Mouse (Mus musculus): ENCODE measurements around the gene Gm7534. TPM values are rescaled to one million over a fixed set of nuclear protein-coding genes. Genes with fewer than 3 reads are reported as not detected.

Gene Gm7534
- polyA plus RNA-seq, 1 experiment from 2014 or later = not detected

DNA sequence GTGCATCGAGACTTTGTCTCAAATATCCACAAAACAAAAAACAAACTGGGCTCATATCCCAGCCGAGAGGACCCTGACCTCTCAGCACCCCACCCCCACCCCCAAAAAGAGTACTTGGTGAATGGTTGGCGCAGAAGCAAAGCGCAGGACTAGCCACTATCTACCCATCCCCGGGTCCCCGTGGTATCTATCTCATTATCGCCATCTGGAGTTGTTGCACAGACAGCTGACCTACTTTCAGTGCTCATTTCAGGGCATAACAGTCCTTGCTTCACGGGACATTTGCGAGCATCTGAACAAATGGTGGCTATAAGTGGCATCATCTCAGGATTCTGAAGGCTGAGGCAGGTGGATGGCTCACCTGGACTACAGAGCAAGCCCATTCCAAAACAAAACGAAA lies 35.9 kb upstream of the Gm7534 start:
- Histone ChIP-seq H3K9ac (no peak overlapping the region), H3K9me3 (replicated peaks) (no peaks in the 10 kb centered on the region), H3K4me3 (no peak overlapping the region), H3K4me1 (peaks cover 5% of the 10 kb centered on the region; the same call in 1 of the 2 replicates), H3K36me3 (ENCODE audit: poor library complexity, severe bottlenecking) (peaks cover 5% of the 10 kb centered on the region; the same call in 1 of the 2 replicates), H3K27ac (no peak overlapping the region), H3K4me2 (peak overlapping the region; percentile 25; the same call in 1 of the 2 replicates), H3K27me3 (peaks cover 32% of the 10 kb centered on the region)
- ATAC-seq = no peak
- WGBS = 14% methylated on average over 10 of the region's 10 CpGs

DNA sequence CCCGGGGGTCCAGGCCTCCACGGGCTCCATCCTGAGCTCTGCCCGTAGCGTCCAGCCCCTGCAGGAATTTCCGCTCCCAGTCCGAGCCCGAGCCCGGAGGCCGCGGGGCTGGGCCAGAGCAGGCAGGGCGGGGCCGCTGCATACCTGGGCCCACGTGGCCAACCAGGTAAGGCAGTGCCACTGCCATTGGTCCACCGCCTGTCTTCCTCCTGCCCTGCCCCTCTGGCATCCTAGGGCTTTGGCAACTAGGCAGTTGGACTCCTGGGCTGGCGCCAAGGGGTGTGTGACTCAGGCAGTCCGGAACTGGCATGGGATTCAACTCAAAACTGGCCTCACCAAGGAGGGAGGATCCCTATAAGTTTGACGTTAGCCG lies 35.5 kb upstream of the Gm7534 start, which contains the start of gene Cnksr1:
Gene Cnksr1, minus strand, starts transcription at position 121 of the 373 bp plus-strand sequence.
- Histone ChIP-seq H3K4me2 (peak within 1 kb of the TSS; percentile 25; the same call in 1 of the 2 replicates), H3K4me1 (peaks cover 5% of the 10 kb centered on the region; the same call in 1 of the 2 replicates), H3K36me3 (ENCODE audit: poor library complexity, severe bottlenecking) (peaks cover 1% of the 10 kb centered on the region; the same call in 1 of the 2 replicates), H3K27me3 (peaks cover 32% of the 10 kb centered on the region), H3K27ac (no peak within 1 kb of the TSS), H3K4me3 (no peak within 1 kb of the TSS), H3K9me3 (replicated peaks) (no peaks in the 10 kb centered on the region), H3K9ac (no peak within 1 kb of the TSS)
- WGBS = 4% methylated on average over 18 of the region's 18 CpGs
- ATAC-seq = no peak

DNA sequence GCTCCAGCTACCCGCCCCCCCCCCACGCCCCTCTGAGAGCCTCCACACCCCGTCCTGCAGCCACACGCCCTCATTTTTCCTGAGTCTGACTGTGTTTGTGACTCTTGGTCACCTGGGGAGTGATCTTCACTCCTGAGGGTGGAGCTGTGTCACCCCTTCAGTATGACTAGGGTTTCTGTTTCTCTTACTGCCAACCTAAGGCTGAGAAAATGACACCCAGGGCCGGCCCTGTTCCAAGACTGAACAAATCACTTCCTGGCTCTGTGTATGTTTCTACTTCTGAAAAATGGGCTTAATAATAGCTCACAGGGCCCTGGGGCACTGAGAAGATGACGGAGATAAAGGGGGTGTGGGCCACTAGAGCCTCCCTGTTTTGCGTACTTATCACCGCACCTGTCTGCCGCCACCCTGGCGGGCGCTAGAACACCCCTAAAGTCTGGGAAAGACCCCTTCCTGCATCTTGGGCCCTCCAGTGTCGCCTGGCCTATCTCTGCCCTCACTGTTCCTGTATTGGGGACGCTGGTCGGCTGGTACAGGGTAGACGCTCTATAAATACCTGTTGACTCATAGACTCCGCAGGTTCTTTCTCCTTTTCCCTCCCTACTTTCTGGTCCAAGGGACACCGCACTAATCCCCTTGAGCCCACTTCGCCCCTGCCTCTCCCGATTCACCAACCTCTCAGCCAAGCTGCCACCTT lies 34.9 kb upstream of the Gm7534 start:
- 29% methylated on average over 19 of the region's 19 CpGs for WGBS
- no peaks in the 10 kb centered on the region for H3K36me3 ChIP-seq (ENCODE audit: poor library complexity, severe bottlenecking)
- 0 out of 2 replicates have a peak overlapping the region, but pooled peaks have one; percentile 25 for H3K4me2 ChIP-seq
- H3K4me1 ChIP-seq = peaks cover 5% of the 10 kb centered on the region; the same call in 1 of the 2 replicates
- H3K4me3 ChIP-seq = no peak overlapping the region
- H3K9me3 ChIP-seq (replicated peaks) = no peaks in the 10 kb centered on the region
- peaks cover 32% of the 10 kb centered on the region for H3K27me3 ChIP-seq
- no peak overlapping the region for H3K9ac ChIP-seq
- H3K27ac ChIP-seq = no peak overlapping the region
- no peak for ATAC-seq

DNA sequence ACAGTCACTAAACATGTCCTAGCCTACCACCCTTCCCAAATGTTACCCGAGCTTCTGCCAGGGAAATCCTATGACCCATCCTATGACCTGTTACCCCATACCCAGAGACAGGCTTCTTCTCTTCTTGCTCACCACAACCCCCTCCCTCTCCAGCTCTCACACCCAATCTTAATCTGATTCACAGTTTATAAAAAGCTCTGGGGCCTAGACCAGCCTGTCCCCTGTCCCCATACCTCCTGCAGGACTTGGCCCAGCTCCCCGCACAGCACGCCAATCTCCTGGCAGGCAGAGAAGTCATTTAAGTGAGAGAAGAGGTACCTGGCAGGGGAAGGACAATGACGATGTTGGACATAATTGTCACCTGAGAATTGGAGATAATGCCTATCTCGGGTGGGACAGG lies 32.1 kb upstream of the Gm7534 start:
- Histone ChIP-seq H3K4me2 (no peak overlapping the region), H3K27me3 (peaks cover 32% of the 10 kb centered on the region), H3K27ac (no peak overlapping the region), H3K4me3 (no peak overlapping the region), H3K36me3 (ENCODE audit: poor library complexity, severe bottlenecking) (no peaks in the 10 kb centered on the region), H3K4me1 (peaks cover 5% of the 10 kb centered on the region; the same call in 1 of the 2 replicates), H3K9ac (no peak overlapping the region), H3K9me3 (replicated peaks) (no peaks in the 10 kb centered on the region)
- ATAC-seq = no peak
- 86% methylated on average over 5 of the region's 5 CpGs for WGBS

DNA sequence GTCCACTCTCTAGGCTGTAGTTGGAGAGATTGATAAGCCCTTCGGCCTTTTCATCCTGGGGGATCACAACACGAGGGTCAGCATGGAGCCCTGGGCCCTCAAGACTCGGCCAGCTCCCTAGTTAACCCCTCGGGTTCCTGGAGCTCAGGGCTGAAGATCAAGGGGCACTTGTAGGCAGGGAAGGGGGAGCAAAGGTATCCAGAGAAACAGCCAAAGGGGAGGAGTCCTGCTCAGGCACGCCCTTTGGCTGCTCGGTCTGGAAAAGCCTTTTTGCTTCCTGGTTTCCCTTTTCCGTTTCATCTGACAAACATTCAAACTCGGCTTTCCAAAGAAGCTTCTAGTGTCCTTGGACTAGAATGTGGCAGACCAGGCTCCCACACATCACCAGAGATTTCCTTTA lies 27.6 kb upstream of the Gm7534 start:
- no peaks in the 10 kb centered on the region for H3K36me3 ChIP-seq (ENCODE audit: poor library complexity, severe bottlenecking)
- H3K27ac ChIP-seq = no peak overlapping the region
- no peak overlapping the region for H3K9ac ChIP-seq
- no peaks in the 10 kb centered on the region for H3K4me1 ChIP-seq
- 44% methylated on average over 8 of the region's 8 CpGs for WGBS
- no peaks in the 10 kb centered on the region for H3K27me3 ChIP-seq
- no peak for ATAC-seq
- no peak overlapping the region for H3K4me3 ChIP-seq
- no peak overlapping the region for H3K4me2 ChIP-seq
- no peaks in the 10 kb centered on the region for H3K9me3 ChIP-seq (replicated peaks)

DNA sequence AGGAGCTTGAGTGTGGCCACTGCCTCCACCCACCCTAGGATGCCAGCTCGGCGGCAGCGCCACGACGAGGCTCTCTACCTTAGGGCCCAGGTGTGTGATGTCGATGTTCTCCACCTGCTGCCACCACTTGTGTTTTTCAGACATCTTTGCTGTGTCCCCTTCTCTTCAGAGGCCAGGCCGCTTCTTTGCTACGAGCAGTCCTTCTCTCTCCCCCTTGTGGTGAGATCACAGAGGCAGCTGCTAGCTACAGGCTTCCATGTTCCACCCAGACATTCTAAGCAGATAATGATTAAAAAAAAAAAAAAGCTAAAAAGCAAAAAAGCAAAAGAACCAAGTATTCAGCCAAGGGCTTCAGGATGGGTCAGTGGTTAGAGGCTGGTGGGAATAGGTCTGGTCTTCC lies 24.4 kb upstream of the Gm7534 start, which contains the start of gene Catsper4:
Gene Catsper4, minus strand, starts transcription at position 190 of the 400 bp plus-strand sequence.
- Histone ChIP-seq H3K4me1 (no peaks in the 10 kb centered on the region), H3K27me3 (no peaks in the 10 kb centered on the region), H3K4me3 (no peak within 1 kb of the TSS), H3K4me2 (no peak within 1 kb of the TSS), H3K9me3 (replicated peaks) (no peaks in the 10 kb centered on the region), H3K9ac (no peak within 1 kb of the TSS), H3K27ac (no peak within 1 kb of the TSS), H3K36me3 (ENCODE audit: poor library complexity, severe bottlenecking) (no peaks in the 10 kb centered on the region)
- ATAC-seq = no peak
- 65% methylated on average over 8 of the region's 8 CpGs for WGBS

DNA sequence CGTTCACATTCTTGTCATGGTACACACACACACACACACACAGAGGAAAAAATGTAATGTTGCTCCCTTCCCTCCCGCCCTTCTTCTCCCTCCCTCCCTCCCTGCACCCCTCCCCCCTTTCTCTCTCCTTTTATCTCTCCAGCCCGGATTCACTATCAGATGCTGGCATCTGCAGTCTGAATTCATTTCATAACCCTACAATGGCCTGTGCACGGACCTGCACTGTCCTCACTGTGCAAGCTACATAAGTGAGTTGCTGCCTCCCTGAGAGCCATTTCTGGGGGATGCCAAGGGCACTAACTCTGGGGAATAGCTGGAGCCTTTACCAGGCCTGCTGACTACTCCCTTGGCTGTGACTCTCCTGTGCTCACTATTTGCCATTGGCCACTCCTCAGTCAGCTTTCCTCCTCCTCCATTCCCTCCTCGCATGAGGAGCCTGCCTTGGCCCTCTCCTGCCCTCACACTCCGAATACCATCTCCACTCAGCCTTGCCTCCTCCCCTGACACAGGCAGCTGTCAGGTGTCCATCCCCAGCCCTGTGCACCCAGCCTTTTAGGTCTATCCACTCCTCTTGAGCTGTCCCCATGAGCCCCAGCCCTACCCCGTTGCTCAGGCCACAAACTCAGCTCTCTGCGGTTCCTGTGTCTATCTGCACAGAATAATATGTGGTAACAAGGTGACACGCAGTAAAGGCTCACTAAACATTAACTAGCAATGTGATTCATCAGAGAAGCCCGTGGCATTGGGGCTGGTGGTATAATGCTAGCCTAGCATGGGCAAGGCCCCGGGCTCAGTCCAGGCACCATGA lies 20.2 kb upstream of the Gm7534 start:
- no peak overlapping the region for H3K9ac ChIP-seq
- 66% methylated on average over 11 of the region's 11 CpGs for WGBS
- H3K4me1 ChIP-seq = no peaks in the 10 kb centered on the region
- no peak overlapping the region for H3K4me2 ChIP-seq
- no peak overlapping the region for H3K4me3 ChIP-seq
- no peaks in the 10 kb centered on the region for H3K9me3 ChIP-seq (replicated peaks)
- no peak for ATAC-seq
- H3K36me3 ChIP-seq (ENCODE audit: poor library complexity, severe bottlenecking) = no peaks in the 10 kb centered on the region
- no peak overlapping the region for H3K27ac ChIP-seq
- no peaks in the 10 kb centered on the region for H3K27me3 ChIP-seq

DNA sequence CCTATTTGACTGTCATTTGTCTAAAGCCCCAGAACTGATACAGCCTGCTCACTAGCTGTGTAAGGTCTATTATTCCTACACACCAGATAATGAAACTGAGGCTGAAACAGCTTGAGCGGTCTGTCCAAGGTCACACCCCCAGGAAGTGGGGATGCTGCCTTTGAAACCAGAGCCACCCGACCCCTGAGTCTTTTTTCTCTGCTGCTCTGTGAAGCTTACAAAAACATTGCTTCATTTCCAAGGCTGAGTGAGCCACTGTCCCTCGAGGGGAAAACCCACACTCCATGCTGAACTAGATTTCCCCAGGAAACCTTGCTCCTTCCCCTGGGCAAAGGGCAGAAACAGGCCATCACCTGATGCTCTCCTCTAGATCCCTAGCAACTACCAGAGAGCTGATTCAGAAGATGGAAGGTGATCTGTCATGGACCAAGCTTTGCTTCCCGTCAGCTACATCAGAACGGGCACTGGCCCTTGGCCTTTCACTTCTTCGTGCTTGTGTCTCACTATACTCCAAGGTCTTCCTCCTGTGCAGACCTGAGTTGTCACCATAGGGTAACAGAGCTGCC lies 3.8 kb upstream of the Gm7534 start:
- 73% methylated on average over 6 of the region's 6 CpGs for WGBS
- no peak overlapping the region for H3K9ac ChIP-seq
- no peak for ATAC-seq

DNA sequence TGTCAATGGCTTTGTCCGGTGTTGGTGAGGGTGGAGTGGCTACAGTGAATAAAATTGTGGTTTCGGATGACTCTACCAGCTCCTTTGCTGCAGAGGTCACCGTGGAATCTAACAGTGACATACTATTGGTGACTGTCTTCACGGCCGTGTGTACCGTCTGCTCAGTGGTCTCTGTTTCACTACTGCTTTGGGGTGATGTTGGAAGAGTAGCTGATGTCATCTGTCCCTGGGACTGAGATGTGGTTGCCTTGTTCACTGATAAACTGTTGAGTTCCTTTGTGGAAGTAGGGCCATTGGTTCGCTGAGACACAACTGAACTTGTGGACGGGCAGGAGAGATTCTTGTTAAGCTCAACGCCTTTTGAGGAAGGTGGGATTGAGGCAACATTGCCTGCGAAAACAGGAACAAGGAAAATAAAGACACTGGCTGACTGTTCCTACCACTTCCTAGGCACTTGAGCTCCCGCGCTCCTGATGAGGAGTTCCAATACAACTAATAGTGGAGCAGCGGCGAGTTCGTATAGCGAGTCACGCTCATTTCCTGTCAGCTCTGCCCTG lies 614 bp upstream of the Gm7534 start:
- no peak overlapping the region for H3K4me3 ChIP-seq
- WGBS = 91% methylated on average over 17 of the region's 17 CpGs
- ATAC-seq = no peak
- no peaks in the 10 kb centered on the region for H3K27me3 ChIP-seq
- no peak overlapping the region for H3K4me2 ChIP-seq
- H3K36me3 ChIP-seq (ENCODE audit: poor library complexity, severe bottlenecking) = no peaks in the 10 kb centered on the region
- H3K27ac ChIP-seq = no peak overlapping the region
- H3K9ac ChIP-seq = no peak overlapping the region
- H3K9me3 ChIP-seq (replicated peaks) = no peaks in the 10 kb centered on the region
- H3K4me1 ChIP-seq = no peaks in the 10 kb centered on the region

More for the DNA sequence above, 3.8 kb upstream of the Gm7534 start:
- Histone ChIP-seq H3K36me3 (ENCODE audit: poor library complexity, severe bottlenecking) (no peaks in the 10 kb centered on the region), H3K27me3 (no peaks in the 10 kb centered on the region), H3K4me2 (no peak overlapping the region), H3K4me1 (no peaks in the 10 kb centered on the region), H3K9me3 (replicated peaks) (no peaks in the 10 kb centered on the region), H3K4me3 (no peak overlapping the region), H3K27ac (no peak overlapping the region)

DNA sequence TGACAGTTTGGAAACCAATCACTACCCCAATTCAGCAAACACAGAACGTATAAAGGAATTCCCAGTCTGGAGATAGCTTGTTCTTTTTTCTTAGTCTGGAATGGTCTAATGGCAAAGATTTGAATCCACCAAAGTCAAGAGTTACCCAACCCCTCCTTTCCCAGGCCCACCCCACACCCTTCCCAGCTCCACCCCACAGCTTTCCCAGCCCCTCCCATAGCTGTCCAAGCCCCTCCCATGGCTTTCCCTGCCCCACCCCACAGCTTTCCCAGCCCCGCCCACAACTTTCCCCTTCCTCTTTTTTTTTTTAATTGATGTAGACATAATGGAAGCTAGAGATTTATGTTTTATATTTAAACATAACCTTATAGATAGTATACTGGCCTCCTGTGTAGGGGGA lies 3.4 kb downstream of the Gm7534 start:
- Histone ChIP-seq H3K9ac (no peak overlapping the region), H3K36me3 (ENCODE audit: poor library complexity, severe bottlenecking) (no peaks in the 10 kb centered on the region), H3K4me3 (no peak overlapping the region), H3K27me3 (no peaks in the 10 kb centered on the region), H3K9me3 (replicated peaks) (no peaks in the 10 kb centered on the region), H3K4me1 (no peaks in the 10 kb centered on the region), H3K4me2 (no peak overlapping the region), H3K27ac (no peak overlapping the region)
- WGBS = 61% methylated on average over 2 of the region's 2 CpGs
- ATAC-seq = no peak

DNA sequence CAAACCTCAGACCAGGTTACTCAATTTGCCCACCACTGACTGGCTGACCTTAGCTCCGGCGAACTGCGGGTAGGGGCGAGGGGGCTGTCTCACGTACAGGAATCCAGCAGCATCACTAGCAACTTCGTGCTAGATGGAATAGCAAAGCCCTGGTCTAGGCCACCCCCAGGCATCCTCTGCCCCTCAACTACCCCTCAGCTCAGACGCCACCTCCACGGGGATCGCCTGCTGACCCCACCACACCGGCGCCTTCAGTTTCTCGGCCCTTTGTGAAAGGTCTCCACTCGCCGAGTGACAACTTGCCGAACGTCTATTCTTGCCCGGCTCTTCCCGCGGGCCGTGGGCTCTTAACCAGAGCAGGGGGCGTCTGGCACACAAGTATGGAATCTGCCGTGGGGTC lies 16.5 kb downstream of the Gm7534 start:
- Histone ChIP-seq H3K27ac (peak overlapping the region; percentile 75), H3K4me2 (peak overlapping the region; percentile 89), H3K9me3 (replicated peaks) (no peaks in the 10 kb centered on the region), H3K27me3 (no peaks in the 10 kb centered on the region), H3K36me3 (ENCODE audit: poor library complexity, severe bottlenecking) (peaks cover under 1% of the 10 kb centered on the region; the same call in 1 of the 2 replicates), H3K4me3 (peak overlapping the region; percentile 82), H3K9ac (peak overlapping the region; percentile 87), H3K4me1 (peaks cover 12% of the 10 kb centered on the region)
- peak; percentile 11 for ATAC-seq
- 0% methylated on average over 22 of the region's 22 CpGs for WGBS

DNA sequence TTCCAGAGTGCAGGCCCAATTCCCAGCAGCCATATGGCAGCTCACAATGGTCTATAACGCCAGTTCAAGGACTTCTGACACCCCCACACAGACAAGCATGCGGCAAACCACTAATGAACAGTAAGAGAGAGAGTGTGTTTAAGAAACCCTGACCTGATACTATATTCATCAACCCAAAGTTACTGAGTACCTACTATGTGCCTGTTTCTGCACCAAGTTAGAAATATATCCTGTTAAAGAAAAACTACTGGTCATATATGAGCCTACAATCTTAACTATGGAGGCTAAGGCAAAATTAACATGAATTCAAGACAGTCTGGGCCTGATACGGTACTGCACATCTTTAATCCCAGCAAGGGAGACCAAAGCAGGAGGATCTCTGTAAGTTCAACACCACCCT lies 17.2 kb downstream of the Gm7534 start:
- no peak for ATAC-seq
- 77% methylated on average over 3 of the region's 3 CpGs for WGBS
- H3K27me3 ChIP-seq = no peaks in the 10 kb centered on the region

More for the DNA sequence above, 17.2 kb downstream of the Gm7534 start:
- peaks cover 6% of the 10 kb centered on the region for H3K36me3 ChIP-seq (ENCODE audit: poor library complexity, severe bottlenecking)
- H3K4me3 ChIP-seq = peak overlapping the region; percentile 82
- H3K9me3 ChIP-seq (replicated peaks) = no peaks in the 10 kb centered on the region
- no peak overlapping the region for H3K27ac ChIP-seq
- peak overlapping the region; percentile 89 for H3K4me2 ChIP-seq
- peaks cover 12% of the 10 kb centered on the region for H3K4me1 ChIP-seq
- peak overlapping the region; percentile 87 for H3K9ac ChIP-seq
